Mouse (Mus musculus): Measurements from ENCODE around the gene Fgf12.

Gene Fgf12

GRCm38 (mm10) chr16:28335025-28335424, 417.8 kb downstream of the Fgf12 start:
- no peak for DNase-seq (ENCODE audit: low spot score)

DNA sequence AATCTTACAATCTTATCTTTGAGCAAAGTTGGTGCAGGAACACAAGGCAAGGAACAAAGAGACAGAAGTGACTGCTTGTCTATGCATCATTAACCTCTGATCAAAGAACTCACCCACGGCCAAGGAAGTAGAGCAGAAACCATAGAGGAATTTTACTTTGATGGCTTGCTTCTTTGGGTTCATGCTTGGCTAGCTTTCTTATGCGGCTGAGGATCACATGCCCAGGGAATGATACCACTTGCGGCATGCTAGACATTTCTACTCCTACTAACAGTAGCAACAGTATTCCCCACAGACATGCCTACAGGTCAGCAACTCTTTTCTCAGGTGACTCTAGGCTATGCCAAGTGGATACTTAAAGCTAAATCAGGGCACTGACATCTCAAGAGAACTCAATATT, 429.3 kb downstream of the Fgf12 start:
- DNase-seq (ENCODE audit: low spot score): no peak

DNA sequence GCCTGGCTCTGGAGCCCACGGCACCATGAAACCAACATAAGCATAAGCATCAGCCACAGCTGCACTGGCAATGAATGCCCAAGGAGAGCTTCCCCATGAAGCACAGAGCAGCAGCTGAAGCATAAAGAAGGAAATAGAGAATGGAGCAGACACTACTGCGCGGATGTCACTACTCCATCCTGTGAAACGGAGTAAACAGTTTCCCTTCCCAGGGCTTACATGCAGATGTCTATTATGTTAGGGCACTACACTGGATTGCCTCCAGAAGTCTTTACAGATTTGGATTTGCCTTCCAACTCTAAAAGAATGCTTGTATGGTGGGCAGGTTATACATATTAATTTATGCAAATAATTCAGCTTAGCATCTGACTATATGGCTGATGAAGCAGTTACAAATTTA, 441.2 kb downstream of the Fgf12 start:
- DNase-seq (ENCODE audit: low spot score): no peak

- DNase-seq (ENCODE audit: low spot score): no peak
Observed at GRCm38 (mm10) chr16:28303889-28304288, 449.0 kb downstream of the Fgf12 start.

DNA sequence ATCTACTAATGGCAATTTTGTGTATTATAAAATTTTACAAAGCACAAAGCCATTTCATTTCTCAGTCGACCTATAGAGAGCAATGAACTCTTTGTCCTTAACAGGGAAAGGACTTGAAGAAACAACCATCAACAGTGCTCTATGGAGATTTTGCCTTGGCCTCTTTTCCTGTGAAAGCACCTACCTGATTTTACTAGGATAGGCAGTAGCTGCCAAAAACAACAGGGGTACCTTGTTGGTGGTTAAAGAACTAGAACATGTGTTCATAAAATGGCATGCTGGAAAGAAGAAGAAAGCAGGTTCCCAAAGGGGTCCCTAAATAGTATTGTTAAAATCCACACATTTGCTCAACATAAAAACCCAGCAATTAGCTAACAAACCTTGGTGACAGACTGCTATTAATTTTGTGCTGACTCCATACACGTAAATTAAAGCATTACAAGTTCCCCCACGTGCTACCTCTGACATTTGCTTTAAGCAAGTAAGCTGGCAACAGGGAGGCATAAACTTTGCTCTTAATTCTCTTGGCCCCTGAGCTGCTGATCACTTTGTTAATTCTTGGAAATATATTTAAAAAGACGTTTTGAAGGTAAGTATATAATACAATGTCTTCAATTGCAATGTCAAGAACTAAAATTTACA, 463.1 kb downstream of the Fgf12 start:
- DNase-seq (ENCODE audit: low spot score): no peak

- DNase-seq (ENCODE audit: low spot score): no peak
Observed at GRCm38 (mm10) chr16:28257904-28258303, 495.0 kb downstream of the Fgf12 start.

DNA sequence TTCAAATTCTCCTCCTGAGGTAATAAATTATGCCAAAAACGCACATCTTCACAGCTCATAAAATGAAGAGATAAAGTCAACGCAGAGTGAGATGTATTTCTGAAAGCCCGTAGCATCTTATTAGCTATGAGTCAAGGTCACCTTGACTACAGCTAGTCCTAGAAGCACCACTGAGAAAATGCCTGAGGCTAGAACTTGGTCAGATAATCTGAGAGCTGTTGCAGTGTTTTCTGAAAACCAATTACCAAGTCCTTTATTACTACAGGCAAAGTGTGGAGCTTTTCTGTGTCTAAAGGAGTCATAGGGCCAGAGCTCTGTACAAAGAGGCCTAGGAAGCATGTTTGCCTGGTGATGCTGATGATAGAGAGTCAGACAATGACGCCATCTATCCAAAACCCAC, 498.6 kb downstream of the Fgf12 start:
- DNase-seq (ENCODE audit: low spot score): no peak

DNA sequence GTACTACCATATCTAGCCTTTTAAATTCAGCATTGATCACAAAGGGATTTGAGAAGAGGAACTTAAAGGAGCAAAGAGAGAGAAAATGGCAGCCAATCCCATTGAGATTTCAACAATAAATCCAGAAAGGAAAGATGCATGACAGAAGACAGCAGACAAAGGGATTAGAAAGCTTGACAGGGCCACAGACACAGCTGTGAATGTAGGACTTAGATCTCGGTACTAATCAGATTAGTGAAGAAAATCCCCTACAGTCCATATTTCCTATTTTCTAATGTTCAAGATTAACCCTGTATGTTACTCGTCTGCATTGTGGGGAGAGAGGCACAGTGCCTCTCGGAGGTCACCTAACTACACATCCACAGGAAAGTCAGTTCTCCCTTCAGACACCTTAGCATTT, 500.9 kb downstream of the Fgf12 start:
- DNase-seq (ENCODE audit: low spot score): no peak

DNA sequence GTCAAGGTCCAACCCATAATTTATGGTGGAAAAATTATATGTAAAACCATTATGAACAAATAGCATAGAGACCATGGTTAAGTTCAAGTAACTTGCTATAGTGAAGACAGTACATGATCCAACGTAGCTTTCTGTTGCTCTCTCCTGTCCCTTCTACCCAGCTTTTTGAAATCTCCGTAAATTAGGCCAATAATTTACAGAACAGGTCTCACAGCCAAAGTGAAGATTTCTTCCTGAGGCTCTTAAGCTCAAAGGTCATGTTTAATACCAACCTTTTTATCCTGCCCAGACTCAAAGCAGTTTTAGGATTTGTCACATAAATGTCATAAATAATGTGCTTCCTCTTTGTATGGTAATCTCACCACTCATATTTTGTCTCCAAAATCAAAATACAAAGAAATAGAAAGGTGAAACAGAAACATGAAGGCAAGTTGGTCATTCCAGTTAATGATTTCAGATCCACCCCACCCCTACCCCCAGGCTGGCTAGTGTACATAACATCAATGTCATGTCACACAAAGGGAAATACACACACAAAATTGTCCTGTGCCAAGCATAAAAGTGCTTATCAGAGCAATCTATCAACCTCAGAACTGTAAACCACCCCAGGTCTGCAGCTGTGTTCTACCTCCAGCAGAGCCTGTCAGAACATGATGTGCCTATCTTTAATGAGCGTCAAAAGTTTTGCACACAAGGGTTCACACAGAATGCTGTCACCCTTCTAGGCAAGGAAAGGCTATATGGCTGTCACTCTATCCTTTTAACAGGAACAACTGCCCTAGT, 509.8 kb downstream of the Fgf12 start:
- DNase-seq (ENCODE audit: low spot score): no peak

DNA sequence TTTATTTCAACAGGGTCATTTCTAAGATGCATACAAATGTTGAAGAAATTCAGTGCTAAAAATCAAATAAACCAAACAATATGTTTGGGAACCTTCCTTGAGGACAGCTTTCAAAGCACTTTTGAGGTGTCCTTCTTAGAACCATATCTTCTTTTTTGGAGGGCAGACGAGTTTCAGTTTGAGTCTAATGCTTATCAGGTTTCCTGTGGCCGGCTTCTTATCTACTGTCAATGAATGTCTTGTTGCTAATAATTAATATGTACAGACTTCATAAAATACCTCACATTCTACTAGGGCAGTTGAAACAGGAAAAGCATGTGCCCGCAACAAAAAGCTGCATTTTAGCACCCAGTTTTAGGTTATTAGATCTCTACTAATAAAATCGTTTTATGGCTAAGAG, 513.5 kb downstream of the Fgf12 start:
- no peak for DNase-seq (ENCODE audit: low spot score)

DNA sequence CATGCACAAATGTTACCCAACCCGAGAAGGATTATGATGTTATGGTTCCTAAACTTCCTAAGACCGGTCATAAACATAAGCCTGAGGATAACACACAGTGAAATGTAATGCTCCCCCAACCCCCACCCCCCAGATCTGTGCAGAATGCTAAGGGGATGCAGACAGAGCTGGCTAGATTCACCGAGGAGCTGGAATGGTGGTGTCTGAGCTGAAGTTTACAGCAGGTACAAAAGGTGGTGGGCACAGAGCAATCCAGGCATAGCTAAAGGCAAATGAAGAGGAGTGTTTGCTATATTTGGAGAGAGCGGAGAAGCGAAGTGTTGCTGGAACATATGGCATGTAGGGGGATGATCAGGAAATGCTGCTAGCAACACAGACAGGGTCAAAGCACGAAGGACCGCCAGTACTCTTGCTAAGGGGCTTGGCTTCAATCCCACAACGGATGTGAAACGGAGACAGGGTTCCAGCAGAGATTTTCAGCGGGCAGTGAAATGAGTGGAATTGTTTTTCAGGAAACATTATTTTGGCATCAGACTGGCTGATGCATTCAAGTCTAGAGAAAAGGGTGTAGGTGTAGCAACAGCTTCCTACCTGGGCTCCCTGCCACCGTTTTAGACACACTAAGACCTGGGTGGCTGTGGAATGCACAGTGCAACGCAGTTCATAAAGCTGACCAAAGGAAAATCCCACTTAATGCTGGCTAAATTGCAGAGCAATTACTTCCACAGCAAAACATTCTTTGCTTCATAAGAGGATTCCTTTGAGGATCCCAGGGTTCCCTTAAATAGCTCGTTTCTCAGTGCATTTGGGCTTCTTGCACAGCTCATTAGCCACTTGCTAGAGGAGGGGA, 514.6 kb downstream of the Fgf12 start:
- DNase-seq (ENCODE audit: low spot score): no peak

- no peak for DNase-seq (ENCODE audit: low spot score)
Observed at GRCm38 (mm10) chr16:28215930-28216329, 536.9 kb downstream of the Fgf12 start.

DNA sequence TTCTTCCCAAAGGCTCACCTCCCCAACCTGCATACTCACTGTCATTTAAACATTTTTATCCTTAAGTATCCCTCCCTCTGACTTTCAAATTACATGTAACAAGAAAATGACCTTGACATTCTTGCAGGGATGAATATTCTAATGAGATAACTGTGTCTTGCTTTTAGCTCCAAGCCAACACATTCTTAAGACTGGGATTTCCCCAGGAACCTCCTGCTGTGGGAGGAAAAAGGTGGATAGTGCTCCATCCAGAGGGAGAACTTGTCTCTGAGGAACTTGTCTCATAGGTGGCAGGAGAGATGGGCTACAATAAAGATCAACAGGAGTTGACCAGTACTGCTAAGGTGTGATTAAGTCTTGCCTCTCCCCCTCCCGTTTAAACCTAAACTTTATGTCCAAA, 540.5 kb downstream of the Fgf12 start:
- no peak for DNase-seq (ENCODE audit: low spot score)

GRCm38 (mm10) chr16:28156443-28156842, 596.4 kb downstream of the Fgf12 start:
- DNase-seq (ENCODE audit: low spot score): no peak

DNA sequence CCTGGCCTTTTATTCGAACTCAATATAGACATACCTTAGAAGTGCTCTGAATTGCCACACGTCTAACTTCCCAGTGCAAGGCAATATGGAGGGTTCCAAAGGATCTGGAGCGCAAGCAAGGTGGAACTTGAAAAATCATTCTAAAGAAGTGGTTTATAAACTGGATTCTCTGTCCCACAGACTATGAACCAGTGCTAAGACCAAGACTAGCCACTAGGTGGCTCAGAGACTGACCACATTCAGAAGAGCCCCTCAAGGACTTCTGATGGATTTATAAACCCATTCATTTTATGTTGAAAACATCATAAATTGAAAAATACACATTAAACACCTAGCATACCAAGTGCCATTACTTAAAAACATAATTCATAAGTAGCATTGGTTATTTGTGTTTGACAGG, 611.9 kb downstream of the Fgf12 start:
- no peak for DNase-seq (ENCODE audit: low spot score)

DNA sequence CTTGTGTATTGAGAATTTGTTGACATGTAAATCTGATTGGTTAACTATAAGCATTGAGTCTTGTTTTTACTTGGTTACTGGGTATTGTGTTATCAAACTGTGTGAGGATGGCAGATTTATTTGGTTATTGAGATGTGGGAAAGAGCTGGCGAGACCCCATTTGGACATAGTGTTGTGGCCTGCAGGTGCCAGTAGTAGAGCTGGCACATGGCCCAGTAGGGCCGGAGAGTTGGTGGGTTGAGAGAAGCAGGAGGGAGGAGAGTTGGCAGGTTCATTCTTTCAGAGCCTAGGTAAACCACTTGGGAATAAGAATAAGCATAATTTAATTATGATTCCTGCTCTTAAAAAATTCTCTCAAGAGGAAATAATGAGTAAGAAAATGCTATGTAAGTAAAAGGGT, 625.9 kb downstream of the Fgf12 start:
- no peak for DNase-seq (ENCODE audit: low spot score)
